Mouse (Mus musculus): ENCODE results near the gene Fscn1. TPM values are rescaled to one million over a fixed set of nuclear protein-coding genes. Genes with fewer than 3 reads are reported as not detected.

Gene Fscn1
- polyA plus RNA-seq, 1 experiment from 2014 or later = 120 TPM

DNA sequence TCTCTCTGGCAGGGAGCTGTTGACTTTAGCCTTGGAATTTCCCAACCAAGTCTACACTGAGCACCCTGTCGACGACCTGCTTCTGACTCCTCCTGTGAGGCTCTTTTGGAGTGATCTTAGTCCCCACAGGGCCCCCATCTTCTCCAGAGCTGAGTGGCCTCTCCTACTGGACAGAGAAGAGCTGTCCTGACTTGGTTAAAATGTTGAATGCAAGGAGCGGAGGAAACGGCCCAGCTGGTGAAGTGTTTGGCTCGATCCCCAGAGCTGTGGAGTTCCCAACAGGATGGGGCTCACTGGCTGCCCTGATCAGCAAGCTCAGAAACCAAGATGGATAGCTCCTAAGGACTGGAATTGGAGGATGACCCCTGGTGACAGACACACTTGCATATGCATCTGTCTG, 16.4 kb downstream of the Fscn1 start:
- H3K27me3 ChIP-seq (ENCODE audit: control insufficient read depth, insufficient read depth, low read length) = no peaks in the 10 kb centered on the region
- H3K36me3 ChIP-seq (ENCODE audit: control insufficient read depth, insufficient read depth, low read length) = peaks cover 22% of the 10 kb centered on the region
- H3K9me3 ChIP-seq (ENCODE audit: control insufficient read depth, low read length) = no peaks in the 10 kb centered on the region
- H3K27ac ChIP-seq (replicated peaks in 1 of 2; ENCODE audit: control insufficient read depth in 1 of 2, insufficient read depth in 1 of 2, low read depth in 2 of 2, low read length in 2 of 2) = 0 out of 4 replicates have a peak overlapping the region, but pooled peaks have one; percentile 1 to 34
- no peak overlapping the region for H3K4me2 ChIP-seq (ENCODE audit: low read length)
- WGBS = 19% methylated on average over 5 of the region's 5 CpGs
- no peak overlapping the region for H3K4me3 ChIP-seq (ENCODE audit: control insufficient read depth in 1 of 2, insufficient read depth in 1 of 2, low read depth in 1 of 2, low read length in 2 of 2)
- H3K9ac ChIP-seq (ENCODE audit: low read length) = no peak overlapping the region
- H3K4me1 ChIP-seq (ENCODE audit: control insufficient read depth in 2 of 2, insufficient read depth in 2 of 2, low read length in 2 of 2) = peaks cover 13 to 14% of the 10 kb centered on the region in 2 experiments
- no peak; the same call in 1 of the 2 replicates for ATAC-seq (ENCODE audit: insufficient number of reproducible peaks, insufficient read depth, low FRiP score, low read depth)

DNA sequence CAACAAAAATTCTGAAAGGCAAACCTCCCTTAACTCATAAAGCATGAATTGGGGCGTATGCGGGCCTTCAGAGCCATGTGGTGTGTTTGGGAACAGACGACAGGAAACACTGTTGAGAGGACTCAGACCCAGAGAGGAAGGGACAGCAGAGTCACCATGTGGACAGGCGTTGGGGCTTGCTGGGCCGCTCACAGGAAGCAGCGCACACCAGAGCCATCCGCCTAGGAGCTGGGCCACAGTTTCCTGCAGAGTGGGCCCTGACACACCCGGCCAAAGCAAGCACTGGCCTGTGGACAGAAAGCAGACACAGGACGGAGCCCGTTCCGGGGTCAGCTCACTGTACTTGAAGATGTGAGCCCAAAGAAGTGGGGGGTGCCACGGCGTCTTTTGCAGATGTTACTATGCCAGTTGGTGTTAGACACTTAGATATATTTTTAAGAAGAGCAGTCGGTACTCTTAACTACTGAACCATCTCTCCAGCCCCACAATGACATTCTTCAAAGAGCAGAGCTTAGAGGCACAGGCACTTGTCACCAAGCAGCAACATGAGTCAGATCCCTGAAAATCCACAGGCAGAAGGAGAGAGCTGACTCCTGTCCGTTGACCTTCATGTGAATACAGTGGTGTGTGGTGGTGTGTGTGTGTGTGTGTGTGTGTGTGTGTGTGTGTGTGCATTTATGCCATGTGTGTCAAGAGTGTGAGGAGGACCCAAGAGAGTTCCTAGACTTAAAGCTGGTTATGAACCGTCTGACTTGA, 22.1 kb downstream of the Fscn1 start:
- no peak overlapping the region for H3K4me2 ChIP-seq (ENCODE audit: low read length)
- H3K4me1 ChIP-seq (ENCODE audit: control insufficient read depth in 2 of 2, insufficient read depth in 2 of 2, low read length in 2 of 2) = peaks cover 6 to 7% of the 10 kb centered on the region in 2 experiments; a peak in 1 of 4 replicates
- H3K9me3 ChIP-seq (ENCODE audit: control insufficient read depth, low read length) = no peaks in the 10 kb centered on the region
- no peak overlapping the region; the same call in 1 of the 2 replicates for H3K9ac ChIP-seq (ENCODE audit: low read length)
- H3K4me3 ChIP-seq (ENCODE audit: control insufficient read depth in 1 of 2, insufficient read depth in 1 of 2, low read depth in 1 of 2, low read length in 2 of 2) = no peak overlapping the region
- 49% methylated on average over 16 of the region's 16 CpGs for WGBS
- H3K27ac ChIP-seq (replicated peaks in 1 of 2; ENCODE audit: control insufficient read depth in 1 of 2, insufficient read depth in 1 of 2, low read depth in 2 of 2, low read length in 2 of 2) = peak overlapping the region; percentile 57 to 72
- no peaks in the 10 kb centered on the region for H3K27me3 ChIP-seq (ENCODE audit: control insufficient read depth, insufficient read depth, low read length)
- no peaks in the 10 kb centered on the region for H3K36me3 ChIP-seq (ENCODE audit: control insufficient read depth, insufficient read depth, low read length)
- ATAC-seq (ENCODE audit: insufficient number of reproducible peaks, insufficient read depth, low FRiP score, low read depth) = peak; percentile 70; the same call in 1 of the 2 replicates

DNA sequence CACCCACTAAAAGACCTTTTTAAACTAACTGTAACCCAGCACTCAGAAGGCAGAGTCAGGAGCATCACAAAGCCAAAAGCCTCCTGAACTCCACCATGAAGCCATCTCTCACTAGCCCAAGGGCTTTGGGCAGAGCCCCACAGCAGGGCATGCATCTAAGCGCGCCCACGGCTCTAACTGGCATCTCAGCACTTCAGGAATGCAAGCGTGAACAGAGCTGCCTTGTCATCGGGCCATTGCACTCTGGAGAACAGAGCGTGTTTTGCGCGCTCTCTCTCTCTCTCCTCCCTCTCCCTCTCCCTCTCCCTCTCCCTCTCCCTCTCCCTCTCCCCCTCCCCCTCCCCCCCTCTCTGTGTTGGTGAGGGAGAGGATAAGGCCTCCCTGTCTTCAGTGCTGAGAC, 23.0 kb downstream of the Fscn1 start:
- H3K9ac ChIP-seq (ENCODE audit: low read length) = no peak overlapping the region
- H3K27ac ChIP-seq (replicated peaks in 1 of 2; ENCODE audit: control insufficient read depth in 1 of 2, insufficient read depth in 1 of 2, low read depth in 2 of 2, low read length in 2 of 2) = no peak overlapping the region
- 34% methylated on average over 8 of the region's 8 CpGs for WGBS
- no peaks in the 10 kb centered on the region for H3K36me3 ChIP-seq (ENCODE audit: control insufficient read depth, insufficient read depth, low read length)
- no peak overlapping the region for H3K4me2 ChIP-seq (ENCODE audit: low read length)
- peaks cover 7% of the 10 kb centered on the region in 2 experiments; a peak in 1 of 4 replicates for H3K4me1 ChIP-seq (ENCODE audit: control insufficient read depth in 2 of 2, insufficient read depth in 2 of 2, low read length in 2 of 2)
- no peaks in the 10 kb centered on the region for H3K9me3 ChIP-seq (ENCODE audit: control insufficient read depth, low read length)
- no peaks in the 10 kb centered on the region for H3K27me3 ChIP-seq (ENCODE audit: control insufficient read depth, insufficient read depth, low read length)
- no peak overlapping the region for H3K4me3 ChIP-seq (ENCODE audit: control insufficient read depth in 1 of 2, insufficient read depth in 1 of 2, low read depth in 1 of 2, low read length in 2 of 2)
- no peak for ATAC-seq (ENCODE audit: insufficient number of reproducible peaks, insufficient read depth, low FRiP score, low read depth)

DNA sequence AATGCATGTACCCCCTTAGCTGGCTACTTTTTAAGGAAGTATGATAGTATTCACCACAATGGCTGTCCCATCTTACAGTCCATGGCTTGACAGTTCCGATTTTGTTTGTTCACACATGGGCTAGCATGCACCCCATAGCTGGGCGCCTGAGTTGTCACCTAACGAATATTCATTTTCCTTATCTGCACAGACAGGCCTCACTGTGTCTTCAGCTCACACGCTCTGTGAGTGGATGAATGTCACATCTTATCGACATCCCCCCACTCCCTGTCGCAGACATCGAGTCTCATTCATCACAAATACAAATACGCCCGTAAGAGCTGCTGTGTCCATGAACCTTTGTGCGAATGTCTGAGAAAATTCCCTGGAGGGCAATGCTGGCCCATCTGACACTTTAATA, 24.1 kb downstream of the Fscn1 start:
- no peak for ATAC-seq (ENCODE audit: insufficient number of reproducible peaks, insufficient read depth, low FRiP score, low read depth)
- H3K27me3 ChIP-seq (ENCODE audit: control insufficient read depth, insufficient read depth, low read length) = no peaks in the 10 kb centered on the region
- H3K4me3 ChIP-seq (ENCODE audit: control insufficient read depth in 1 of 2, insufficient read depth in 1 of 2, low read depth in 1 of 2, low read length in 2 of 2) = no peak overlapping the region
- no peak overlapping the region for H3K27ac ChIP-seq (replicated peaks in 1 of 2; ENCODE audit: control insufficient read depth in 1 of 2, insufficient read depth in 1 of 2, low read depth in 2 of 2, low read length in 2 of 2)
- WGBS = 77% methylated on average over 10 of the region's 10 CpGs
- no peaks in the 10 kb centered on the region for H3K9me3 ChIP-seq (ENCODE audit: control insufficient read depth, low read length)
- no peak overlapping the region for H3K9ac ChIP-seq (ENCODE audit: low read length)
- no peak overlapping the region for H3K4me2 ChIP-seq (ENCODE audit: low read length)
- peaks cover 10 to 11% of the 10 kb centered on the region in 2 experiments; a peak in 3 of 4 replicates for H3K4me1 ChIP-seq (ENCODE audit: control insufficient read depth in 2 of 2, insufficient read depth in 2 of 2, low read length in 2 of 2)
- H3K36me3 ChIP-seq (ENCODE audit: control insufficient read depth, insufficient read depth, low read length) = no peaks in the 10 kb centered on the region

DNA sequence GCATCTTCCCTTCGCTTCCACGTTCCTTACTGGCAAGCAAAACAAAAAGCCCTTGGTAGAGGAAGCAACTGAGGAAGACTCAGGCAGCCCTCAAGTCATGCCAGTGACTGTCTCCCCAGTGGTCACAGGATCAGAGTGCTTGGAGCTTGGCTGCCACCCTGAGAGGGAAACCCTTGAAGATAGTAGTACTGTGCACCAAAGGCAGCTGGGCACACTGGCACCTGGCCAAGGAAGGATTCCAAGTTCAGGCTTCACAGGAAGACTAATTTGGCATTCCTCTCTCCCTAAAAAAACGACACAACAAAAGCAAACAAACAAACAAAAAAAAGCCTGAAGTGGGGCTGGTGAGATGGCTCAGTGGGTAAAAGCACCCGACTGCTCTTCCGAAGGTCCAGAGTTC, 28.4 kb downstream of the Fscn1 start:
- H3K4me2 ChIP-seq (ENCODE audit: low read length) = no peak overlapping the region
- H3K4me1 ChIP-seq (ENCODE audit: control insufficient read depth in 2 of 2, insufficient read depth in 2 of 2, low read length in 2 of 2) = peaks cover 3 to 5% of the 10 kb centered on the region in 2 experiments; a peak in 3 of 4 replicates
- no peak overlapping the region for H3K4me3 ChIP-seq (ENCODE audit: control insufficient read depth in 1 of 2, insufficient read depth in 1 of 2, low read depth in 1 of 2, low read length in 2 of 2)
- no peak for ATAC-seq (ENCODE audit: insufficient number of reproducible peaks, insufficient read depth, low FRiP score, low read depth)
- H3K36me3 ChIP-seq (ENCODE audit: control insufficient read depth, insufficient read depth, low read length) = peaks cover 37% of the 10 kb centered on the region
- H3K9ac ChIP-seq (ENCODE audit: low read length) = no peak overlapping the region
- 84% methylated on average over 5 of the region's 5 CpGs for WGBS
- H3K27me3 ChIP-seq (ENCODE audit: control insufficient read depth, insufficient read depth, low read length) = no peaks in the 10 kb centered on the region
- no peaks in the 10 kb centered on the region for H3K9me3 ChIP-seq (ENCODE audit: control insufficient read depth, low read length)
- no peak overlapping the region for H3K27ac ChIP-seq (replicated peaks in 1 of 2; ENCODE audit: control insufficient read depth in 1 of 2, insufficient read depth in 1 of 2, low read depth in 2 of 2, low read length in 2 of 2)

DNA sequence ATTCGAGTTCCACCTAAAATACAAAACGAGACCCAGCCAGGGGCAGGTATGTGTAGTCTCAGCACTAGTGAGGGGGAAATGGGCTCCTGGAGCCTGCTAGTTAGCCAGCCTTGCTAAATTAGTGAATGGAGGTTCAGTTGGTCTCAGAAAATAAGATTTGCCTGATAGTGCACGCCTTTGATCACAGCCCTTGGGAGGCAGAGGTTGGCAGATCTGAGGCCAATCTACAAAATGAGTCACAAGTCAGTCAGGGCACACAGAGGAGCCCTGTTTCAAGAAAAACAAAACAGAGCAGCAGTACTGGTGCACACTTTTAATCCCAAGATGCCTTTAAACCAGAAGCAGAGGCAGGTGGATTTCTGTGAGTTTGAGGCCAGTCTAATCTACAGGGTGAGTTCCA, 29.0 kb downstream of the Fscn1 start:
- Histone ChIP-seq H3K27me3 (ENCODE audit: control insufficient read depth, insufficient read depth, low read length) (no peaks in the 10 kb centered on the region), H3K9me3 (ENCODE audit: control insufficient read depth, low read length) (no peaks in the 10 kb centered on the region), H3K9ac (ENCODE audit: low read length) (no peak overlapping the region), H3K36me3 (ENCODE audit: control insufficient read depth, insufficient read depth, low read length) (peaks cover 43% of the 10 kb centered on the region), H3K27ac (replicated peaks in 1 of 2; ENCODE audit: control insufficient read depth in 1 of 2, insufficient read depth in 1 of 2, low read depth in 2 of 2, low read length in 2 of 2) (no peak overlapping the region), H3K4me3 (ENCODE audit: control insufficient read depth in 1 of 2, insufficient read depth in 1 of 2, low read depth in 1 of 2, low read length in 2 of 2) (no peak overlapping the region), H3K4me2 (ENCODE audit: low read length) (no peak overlapping the region), H3K4me1 (ENCODE audit: control insufficient read depth in 2 of 2, insufficient read depth in 2 of 2, low read length in 2 of 2) (peaks cover 3 to 5% of the 10 kb centered on the region in 2 experiments; a peak in 3 of 4 replicates)
- ATAC-seq (ENCODE audit: insufficient number of reproducible peaks, insufficient read depth, low FRiP score, low read depth) = no peak
- WGBS = 77% methylated on average over 3 of the region's 3 CpGs

DNA sequence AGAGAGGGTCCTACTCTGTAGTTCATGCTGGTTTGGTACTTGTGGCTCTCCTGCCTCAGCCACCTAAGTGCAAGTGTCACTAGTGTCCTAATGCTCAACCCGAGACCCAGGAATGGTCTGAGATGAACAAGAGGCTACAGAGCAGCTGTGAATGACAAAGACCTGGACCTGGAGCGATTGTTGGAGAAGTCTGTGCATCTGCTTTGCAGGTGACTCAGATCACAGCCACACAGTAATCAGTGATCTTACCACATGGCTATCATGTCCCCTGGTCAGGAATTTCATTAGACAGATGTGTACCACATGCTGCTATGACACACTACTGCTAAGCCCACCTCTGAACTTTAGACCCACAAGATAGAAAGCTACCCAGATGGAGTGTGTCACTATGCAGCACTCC, 34.6 kb downstream of the Fscn1 start:
- Histone ChIP-seq H3K4me2 (ENCODE audit: low read length) (no peak overlapping the region), H3K4me1 (ENCODE audit: control insufficient read depth in 2 of 2, insufficient read depth in 2 of 2, low read length in 2 of 2) (peaks cover 2 to 7% of the 10 kb centered on the region in 2 experiments; a peak in 1 of 4 replicates), H3K27me3 (ENCODE audit: control insufficient read depth, insufficient read depth, low read length) (no peaks in the 10 kb centered on the region), H3K27ac (replicated peaks in 1 of 2; ENCODE audit: control insufficient read depth in 1 of 2, insufficient read depth in 1 of 2, low read depth in 2 of 2, low read length in 2 of 2) (no peak overlapping the region), H3K9ac (ENCODE audit: low read length) (no peak overlapping the region), H3K36me3 (ENCODE audit: control insufficient read depth, insufficient read depth, low read length) (peaks cover 45% of the 10 kb centered on the region), H3K4me3 (ENCODE audit: control insufficient read depth in 1 of 2, insufficient read depth in 1 of 2, low read depth in 1 of 2, low read length in 2 of 2) (no peak overlapping the region), H3K9me3 (ENCODE audit: control insufficient read depth, low read length) (no peaks in the 10 kb centered on the region)
- 90% methylated on average over 2 of the region's 2 CpGs for WGBS
- no peak for ATAC-seq (ENCODE audit: insufficient number of reproducible peaks, insufficient read depth, low FRiP score, low read depth)
